Mouse (Mus musculus) CD4-positive, CD25-positive, alpha-beta regulatory T cell, adult 9 weeks (primary cell): ENCODE measurements around the gene Alg9. TPM values are rescaled to one million over a fixed set of nuclear protein-coding genes. Genes with fewer than 3 reads are reported as not detected.

Source experiments
- polyA plus RNA-seq: library from polyadenylated mRNA; unstranded; fragments of 100-300 nt; shearing (Covaris generic); gene quantifications from one replicate; pipeline ENCODE4 v1.2.1, GENCODE M21; 2017

The Alg9 gene
- polyA plus RNA-seq: 7.7 TPM

DNA sequence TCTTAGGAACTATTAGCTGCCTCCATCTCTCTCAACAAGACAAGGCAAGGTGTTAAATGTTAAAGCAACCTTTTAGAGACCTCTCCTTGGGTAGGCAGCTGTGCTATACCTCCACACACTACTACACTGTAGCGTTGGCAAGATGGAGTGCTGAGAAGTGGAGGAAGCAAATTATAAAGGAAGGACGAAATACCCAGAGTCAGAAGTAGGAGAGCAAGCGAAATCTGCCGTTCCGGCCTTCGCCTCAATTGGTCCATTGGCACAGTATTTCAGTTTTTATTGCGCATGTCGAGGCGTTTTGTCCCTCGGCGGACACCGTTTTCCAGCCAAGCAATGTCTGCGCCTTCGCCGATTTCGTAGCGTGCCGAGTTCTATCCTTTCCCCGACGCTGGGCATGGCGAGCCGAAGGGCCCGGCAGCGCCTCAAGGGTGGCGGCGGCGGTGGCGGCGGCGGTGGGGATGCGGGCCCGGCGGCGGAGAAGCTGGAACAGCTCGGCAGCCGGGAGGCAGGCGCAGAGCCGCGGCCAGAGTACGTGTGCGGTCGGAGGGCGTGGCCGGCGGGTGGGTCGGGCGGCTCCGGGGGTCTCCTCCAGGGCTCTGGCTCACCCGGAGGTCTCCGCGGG, at the start of gene Alg9, which contains the start of gene 1110032A03Rik:
Gene Alg9, plus strand, starts transcription at position 29 of the 622 bp plus-strand sequence.
Gene 1110032A03Rik, minus strand, starts transcription at position 530 of the 622 bp plus-strand sequence.

DNA sequence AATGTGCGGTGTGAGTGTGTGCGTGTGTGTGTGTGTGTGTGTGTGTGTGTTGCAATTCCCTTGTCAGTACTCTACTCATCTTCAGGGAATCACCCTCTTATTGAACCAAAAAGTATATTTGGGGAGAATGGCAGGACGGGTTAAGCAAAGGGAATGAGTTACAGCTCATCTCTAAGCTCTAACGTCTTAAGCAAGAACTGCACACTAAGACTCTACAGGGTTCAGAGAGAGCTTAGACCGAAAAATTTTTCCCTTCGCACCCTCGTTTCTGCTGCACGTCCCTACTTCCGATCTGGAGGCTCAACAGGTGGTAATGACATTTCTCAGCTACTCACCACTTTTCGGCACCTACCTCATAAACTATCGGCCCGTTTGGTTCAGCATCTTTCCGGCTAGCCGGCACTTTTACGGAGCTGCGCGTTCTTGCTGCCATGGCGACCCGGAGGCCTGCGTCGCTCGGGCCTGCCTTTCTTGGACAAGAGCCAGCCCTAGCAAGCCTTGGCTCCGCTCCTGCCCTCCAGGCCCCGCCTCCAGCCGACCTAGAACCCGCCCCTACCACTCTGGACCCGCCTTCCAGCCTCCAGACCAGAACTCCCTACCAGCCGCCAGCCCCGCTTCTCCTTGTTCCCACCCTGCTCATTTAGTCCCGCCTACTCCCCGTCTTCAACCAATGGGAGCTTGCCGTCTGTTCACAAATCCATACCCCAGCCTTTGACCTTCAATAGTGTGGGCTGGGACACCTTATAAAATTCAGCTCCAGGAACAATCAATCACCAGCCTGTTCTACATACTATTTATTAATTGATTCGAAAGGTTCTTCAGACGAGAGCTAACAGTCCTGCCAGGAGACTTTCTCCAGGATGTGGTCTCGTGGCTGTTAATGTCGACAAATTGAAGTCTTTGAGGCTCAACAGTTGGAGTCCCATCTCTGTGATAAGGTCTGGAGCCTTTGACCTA, 35.6 kb upstream of the Alg9 start, which contains the start of gene Dixdc1:
Gene Dixdc1, minus strand, starts transcription at position 604 of the 957 bp plus-strand sequence.

DNA sequence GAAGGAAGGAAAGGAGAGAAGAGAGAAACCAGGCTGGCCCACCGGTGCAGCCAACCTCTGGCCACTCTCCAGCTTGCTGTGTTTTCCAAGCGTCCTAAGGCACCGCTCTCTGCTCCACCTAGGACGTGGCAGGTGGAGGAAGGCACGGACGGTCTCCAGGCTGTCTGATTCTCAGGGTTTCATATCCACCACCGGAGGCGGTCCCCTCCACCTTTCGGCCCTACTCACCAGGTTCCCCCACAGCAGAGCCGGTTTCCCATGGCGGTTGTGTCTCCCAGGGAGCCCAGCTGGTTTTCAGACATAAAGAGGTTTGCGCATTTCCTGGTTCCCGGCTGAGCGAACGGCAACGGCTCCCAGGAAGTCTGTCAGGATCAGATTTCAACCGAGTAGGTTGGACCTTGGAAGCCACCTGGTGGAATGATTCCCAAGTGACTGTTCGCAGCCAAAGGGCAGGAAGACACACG, 28.6 kb upstream of the Alg9 start, which contains the start of gene 2310030G06Rik:
Gene 2310030G06Rik, minus strand, starts transcription at position 323 of the 464 bp plus-strand sequence.

DNA sequence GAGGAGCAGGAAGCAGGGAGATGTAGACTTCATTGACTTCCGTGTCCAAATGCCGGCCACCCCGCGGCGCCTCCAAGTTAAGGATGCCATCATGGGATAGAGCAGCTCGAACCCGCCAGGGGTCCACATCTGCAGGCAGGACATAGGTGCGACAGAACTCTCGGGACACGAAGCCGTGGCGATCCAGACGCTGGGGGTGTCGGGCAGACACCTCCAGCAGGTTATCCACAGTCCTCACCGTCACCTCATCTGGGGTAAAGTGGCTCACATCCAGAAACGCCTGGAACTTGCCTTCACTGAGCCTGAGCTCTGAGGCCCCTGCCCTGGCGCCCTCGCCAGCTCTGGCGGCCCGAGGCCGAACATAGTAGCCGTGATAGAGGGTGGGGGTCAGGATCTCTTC, 23.5 kb upstream of the Alg9 start, which contains the start of gene Cryab:
Gene Cryab, plus strand, starts transcription at position 3 of the 400 bp plus-strand sequence.

DNA sequence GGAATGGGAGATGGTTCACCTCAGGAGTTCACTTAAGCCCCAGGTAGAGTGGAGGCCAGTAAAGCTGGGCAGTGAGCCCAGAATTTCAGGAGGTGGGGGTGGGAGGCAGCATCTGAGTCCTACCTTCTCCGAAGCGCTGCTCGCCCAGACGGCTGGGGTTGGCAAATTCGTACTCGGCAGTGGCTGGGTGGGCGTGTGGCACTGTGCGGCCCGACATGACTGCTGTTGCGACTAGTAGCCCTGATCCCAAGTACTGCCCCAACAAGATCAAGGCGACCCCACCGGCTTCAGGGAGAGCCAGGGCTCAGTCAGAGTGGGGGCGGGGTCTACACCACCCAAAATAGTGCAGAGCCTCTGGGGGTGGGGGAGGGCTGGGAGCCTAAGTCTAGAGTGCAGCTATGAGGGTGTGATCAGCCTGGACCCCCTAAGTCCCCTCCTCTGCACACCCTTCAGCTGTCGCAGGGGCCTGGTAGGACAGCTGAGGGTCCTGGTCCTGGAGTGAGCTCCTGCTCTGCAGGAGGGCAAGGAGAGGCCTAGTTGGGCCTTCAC, 22.7 kb upstream of the Alg9 start, which contains the start of gene Hspb2:
Gene Hspb2, minus strand, starts transcription at position 301 of the 549 bp plus-strand sequence.

DNA sequence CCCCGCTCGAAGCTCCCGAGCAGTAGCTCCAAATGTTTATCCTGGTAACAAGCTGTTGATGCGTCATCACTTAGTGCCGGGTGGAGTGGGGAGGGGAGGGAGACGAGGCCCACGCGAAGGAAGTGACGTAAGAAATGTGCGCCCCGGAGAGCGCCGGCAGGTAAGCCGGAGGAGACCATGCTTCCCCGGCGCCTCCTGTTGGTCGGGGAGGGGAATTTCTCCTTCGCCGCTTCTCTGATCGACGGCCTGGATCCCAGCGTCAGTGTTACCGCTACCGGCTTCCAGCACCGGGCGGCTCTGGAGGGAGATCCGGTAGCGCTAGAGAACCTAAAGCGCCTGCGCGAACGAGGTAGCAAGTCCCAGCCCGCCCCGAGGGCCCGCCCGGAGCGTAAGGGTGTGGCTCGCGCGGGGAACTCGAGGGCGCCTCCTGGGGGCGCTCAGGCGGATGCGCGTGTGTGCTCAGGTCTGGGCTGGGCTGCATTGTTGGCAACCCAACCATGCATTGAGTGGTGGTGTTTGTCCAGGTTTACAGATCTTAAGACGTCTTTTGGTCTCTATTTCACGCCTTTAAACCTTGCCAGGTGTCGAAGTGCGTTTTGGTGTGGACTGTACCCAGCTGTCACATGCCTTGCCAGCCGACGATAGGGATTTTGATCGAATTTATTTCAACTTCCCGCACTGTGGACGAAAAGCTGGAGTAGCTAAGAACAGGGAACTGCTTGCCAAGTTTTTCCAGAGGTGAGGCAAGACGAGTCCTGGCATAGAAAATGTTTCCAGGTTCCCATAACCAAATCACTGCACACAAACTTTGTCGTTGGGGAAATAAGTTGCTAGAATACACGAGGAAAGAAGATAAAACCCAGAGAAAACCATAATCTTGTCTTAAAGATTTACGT, 6.5 kb upstream of the Alg9 start, which contains the start of gene Fdxacb1:
Gene Fdxacb1, plus strand, starts transcription at position 130 of the 896 bp plus-strand sequence.

DNA sequence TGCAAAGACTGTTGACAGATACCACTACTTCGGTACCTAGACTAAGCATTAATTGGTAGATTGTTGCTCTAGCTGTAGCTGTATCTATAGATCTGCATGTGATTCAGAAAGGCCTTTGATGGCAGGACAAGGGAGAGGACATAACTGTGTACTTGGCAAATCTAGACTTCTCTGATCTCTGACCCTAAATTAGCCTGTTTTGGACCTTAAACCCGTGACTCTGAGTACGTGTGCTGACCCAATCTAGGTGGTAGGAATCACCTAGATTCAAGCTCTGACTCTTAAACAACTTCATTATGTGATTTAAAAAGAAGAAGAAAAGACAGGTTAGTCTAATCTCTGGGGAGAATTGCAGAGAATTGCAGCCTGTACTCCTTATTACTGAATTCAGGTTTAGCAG, 70.3 kb downstream of the Alg9 start, which contains the start of gene Ppp2r1b:
Gene Ppp2r1b, plus strand, starts transcription at position 221 of the 400 bp plus-strand sequence.

Other genes with a start within 250 kb of the Alg9 start
- gene Pts, start 246.3 kb upstream of the Alg9 start, polyA plus RNA-seq: 142 TPM
- gene Il18, start 220.2 kb upstream of the Alg9 start, polyA plus RNA-seq: 4.3 TPM
- gene Bco2, start 219.8 kb upstream of the Alg9 start, polyA plus RNA-seq: 0.60 TPM
- gene Tex12, start 213.7 kb upstream of the Alg9 start, polyA plus RNA-seq: not detected
- gene Sdhd, start 171.2 kb upstream of the Alg9 start, polyA plus RNA-seq: 193 TPM
- 125 TPM for gene Timm8b, start 171.1 kb upstream of the Alg9 start, polyA plus RNA-seq
- 0.76 TPM for gene Pih1d2, start 157.7 kb upstream of the Alg9 start, polyA plus RNA-seq
- gene Nkapd1, start 157.6 kb upstream of the Alg9 start, polyA plus RNA-seq: 19.7 TPM
- gene Dlat, start 115.2 kb upstream of the Alg9 start, polyA plus RNA-seq: 26.1 TPM
- gene Dixdc1, start 35.5 kb upstream of the Alg9 start, polyA plus RNA-seq: 0.14 TPM
- gene 2310030G06Rik, start 28.5 kb upstream of the Alg9 start, polyA plus RNA-seq: not detected
- 0.82 TPM for gene Cryab, start 23.7 kb upstream of the Alg9 start, polyA plus RNA-seq
- not detected for gene Hspb2, start 22.7 kb upstream of the Alg9 start, polyA plus RNA-seq
- 10.2 TPM for gene Fdxacb1, start 6.8 kb upstream of the Alg9 start, polyA plus RNA-seq
- 18.6 TPM for gene 1110032A03Rik, start 501 bp downstream of the Alg9 start, polyA plus RNA-seq
- gene Ppp2r1b, start 70.3 kb downstream of the Alg9 start, polyA plus RNA-seq: 105 TPM
- gene Sik2, start 234.1 kb downstream of the Alg9 start, polyA plus RNA-seq: 13.7 TPM